Mouse (Mus musculus) liver, adult 2 months (tissue): ENCODE data around the gene Rpl11.

Source experiments
- CTCF ChIP-seq: fragments of 200-500 bp; IDR thresholded peaks from 2 replicates; pipeline ENCODE4 v1.5.1; 2011; ENCODE audit warnings: low read depth, low read length, control low read depth
- POLR2A ChIP-seq: fragments of 200-500 bp; IDR thresholded peaks from 2 replicates; pipeline ENCODE4 v1.6.1; 2011; ENCODE audit warnings: low read length, control low read depth; ENCODE audit not compliant: insufficient read depth; ENCODE audit errors: extremely low read depth

DNA sequence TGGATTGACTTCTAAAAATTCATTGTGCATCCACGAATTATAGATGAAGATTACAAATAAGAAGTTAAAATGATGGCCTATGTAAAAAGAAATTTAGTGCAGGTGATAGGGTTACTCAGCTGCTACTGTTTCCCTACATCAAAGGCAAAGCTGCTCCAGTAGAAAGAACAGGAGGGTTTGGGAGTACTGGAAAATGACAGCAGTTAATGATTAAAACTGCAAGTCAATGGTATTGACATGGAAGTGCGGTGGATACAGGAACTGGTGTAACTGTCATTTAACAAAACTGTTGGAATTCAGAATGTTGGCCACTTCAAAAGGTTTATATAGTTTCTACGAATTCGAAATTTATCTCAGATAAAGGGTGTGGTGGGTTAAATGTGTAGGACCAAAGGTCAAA, 58.1 kb downstream of the Rpl11 start:
- no peak for TF ChIP-seq CTCF
- TF ChIP-seq POLR2A = no peak
